Mouse (Mus musculus) left cerebral cortex, postnatal 10 days (tissue): ENCODE measurements at regions not wholly inside any gene's neighbourhood (a gene's known extent, or its start where the extent isn't known, plus 50 kb on each side); places are given as distances from the start of the nearest gene placed in this dataset.
"Not testable (repeated sequence)": the region's sequence is repeated elsewhere in the genome, so short reads cannot be mapped to it uniquely, and the experiment has no call there.

ENCODE experiments used
- DNase-seq, 2 experiments: peaks; one replicate each; pipeline ENCODE4 v3.0.0; 2021 to 2022; ENCODE audit warnings: low spot score in 2 of 2, mixed read lengths in 1 of 2; ENCODE audit errors: extremely low spot score in 1 of 2
- intact Hi-C: fragments of 180-260 bp; cut with DNase I; formaldehyde crosslinking; loops from one replicate; pipeline ENCODE4 v1.15.1; 2025

GRCm38 (mm10) chr4:101366905-101367679 is 52.0 kb upstream of the Ak4 start:
- DNase-seq: peak in 1 of 2 experiments; percentile 43
- intact Hi-C loops: no loop called here

- DNase-seq: no peak
- intact Hi-C loops: no loop called here
These were observed 53.8 kb upstream of the Ak4 start for GRCm38 (mm10) chr4:101365299-101365698.

- intact Hi-C loops: no loop called here
These were observed 54.4 kb upstream of the Ak4 start for GRCm38 (mm10) chr4:101364716-101365115.

GRCm38 (mm10) chr4:101363231-101363630 is 55.8 kb upstream of the Ak4 start:
- intact Hi-C loops: not testable (repeated sequence)

More at GRCm38 (mm10) chr4:101364716-101365115, 54.4 kb upstream of the Ak4 start:
- no peak for DNase-seq

GRCm38 (mm10) chr4:101361779-101362178 is 57.3 kb upstream of the Ak4 start:
- intact Hi-C loops: no loop called here
- no peak for DNase-seq

More at GRCm38 (mm10) chr4:101363231-101363630, 55.8 kb upstream of the Ak4 start:
- DNase-seq: not testable (repeated sequence)

- no peak for DNase-seq
- intact Hi-C loops: no loop called here
These were observed 58.8 kb upstream of the Ak4 start for GRCm38 (mm10) chr4:101360296-101360695.

GRCm38 (mm10) chr4:101359119-101359518 is 60.0 kb upstream of the Ak4 start:
- intact Hi-C loops: loop anchor here (10.0 kb wide), 2 partner anchors 194 to 286 kb away; partner anchors contain the start of gene Leprot
- no peak for DNase-seq

GRCm38 (mm10) chr4:101358525-101358924 is 60.6 kb upstream of the Ak4 start:
- intact Hi-C loops: loop anchor here (10.0 kb wide), 2 partner anchors 194 to 286 kb away; partner anchors contain the start of gene Leprot

GRCm38 (mm10) chr4:101357923-101358322 is 61.2 kb upstream of the Ak4 start:
- intact Hi-C loops: loop anchor here (10.0 kb wide), 2 partner anchors 193 to 287 kb away; partner anchors contain the start of gene Leprot
- no peak for DNase-seq

More at GRCm38 (mm10) chr4:101358525-101358924, 60.6 kb upstream of the Ak4 start:
- DNase-seq: no peak

- peak in 1 of 2 experiments; percentile 59 for DNase-seq
- intact Hi-C loops: loop anchor here (10.0 kb wide), 2 partner anchors 192 to 288 kb away; partner anchors contain the start of gene Leprot
These were observed 61.9 kb upstream of the Ak4 start for GRCm38 (mm10) chr4:101356954-101357891.

- peak; percentile 75 to 91 for DNase-seq
- intact Hi-C loops: loop anchor here (10.0 kb wide), 2 partner anchors 192 to 288 kb away; partner anchors contain the start of gene Leprot
These were observed 62.8 kb upstream of the Ak4 start for GRCm38 (mm10) chr4:101356093-101356953.

- DNase-seq: peak in 1 of 2 experiments; percentile 64
- intact Hi-C loops: loop anchor here (10.0 kb wide), 2 partner anchors 191 to 289 kb away; partner anchors contain the start of gene Leprot
These were observed 63.5 kb upstream of the Ak4 start for GRCm38 (mm10) chr4:101355431-101356092.

GRCm38 (mm10) chr4:101354951-101355350 is 64.1 kb upstream of the Ak4 start:
- peak in 1 of 2 experiments; percentile 47 for DNase-seq
- intact Hi-C loops: loop anchor here (5.0 to 10.0 kb wide), 3 partner anchors 72 to 290 kb away; partner anchors contain the start of gene Leprot

- DNase-seq: no peak
- intact Hi-C loops: loop anchor here (5.0 to 10.0 kb wide), 3 partner anchors 73 to 291 kb away; partner anchors contain the start of gene Leprot
These were observed 64.8 kb upstream of the Ak4 start for GRCm38 (mm10) chr4:101354086-101354855.

- intact Hi-C loops: loop anchor here (5.0 to 10.0 kb wide), 3 partner anchors 75 to 293 kb away; partner anchors contain the start of gene Leprot
- no peak for DNase-seq
These were observed 66.9 kb upstream of the Ak4 start for GRCm38 (mm10) chr4:101352178-101352577.

GRCm38 (mm10) chr4:101351716-101352115 is 67.4 kb upstream of the Ak4 start:
- intact Hi-C loops: loop anchor here (5.0 to 10.0 kb wide), 3 partner anchors 76 to 293 kb away; partner anchors contain the start of gene Leprot
- no peak for DNase-seq
